ENCODE assay signal across 33 mouse cellular contexts in the genomic region with DNA sequence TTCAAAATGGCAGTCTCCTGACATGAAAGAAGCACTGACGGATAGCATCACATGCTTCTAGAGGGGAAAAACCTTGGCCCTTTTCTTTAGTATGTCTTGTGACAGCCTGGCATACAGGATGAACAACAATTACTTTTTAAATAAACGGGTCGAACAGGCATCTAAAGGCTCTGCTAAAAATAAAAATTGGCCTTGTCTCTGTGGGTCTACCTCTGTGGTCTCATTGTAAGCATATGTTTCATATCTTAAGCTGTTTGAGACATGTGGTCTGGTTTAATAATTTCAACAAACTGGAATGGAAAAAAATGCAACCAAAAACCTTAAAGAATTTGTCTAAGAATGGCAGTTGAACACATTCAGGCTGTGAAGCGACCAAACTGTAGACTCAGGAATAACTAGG. TPM values are rescaled to one million over a fixed set of nuclear protein-coding genes. Genes with fewer than 3 reads are reported as not detected.
DNase-seq lines count a peak whose midpoint lies in the region; ATAC-seq and TF ChIP-seq lines count a peak whose summit lies in the region.
"Had no signal": no experiment of that assay in that cellular context is flagged by ENCODE, and none has a peak within 500 bp of the region (broad histone marks: within the 10 kb centered on the region; RNA-seq: fewer than 3 reads in every experiment).

No protein-coding gene starts in this region.

- H3K27me3 ChIP-seq in kidney, postnatal 0 days (ENCODE audit: insufficient read depth, low read length): no peaks in the 10 kb centered on the region
- H3K27me3 ChIP-seq in kidney, embryonic 14.5 days (ENCODE audit: control insufficient read depth, insufficient read depth, low read length): no peaks in the 10 kb centered on the region
- H3K27me3 ChIP-seq in limb, embryonic 14.5 days (ENCODE audit: control insufficient read depth, insufficient read depth, low read length): no peaks in the 10 kb centered on the region
- H3K27me3 ChIP-seq: CH12.LX; embryonic facial prominence, embryonic 12.5 days; heart, embryonic 15.5 days; hindbrain, embryonic 12.5 days; limb, embryonic 13.5 days; liver, embryonic 13.5 days; midbrain, embryonic 13.5 days had no signal

- WGBS in kidney, postnatal 0 days: 58% methylated on average over 4 of the region's 4 CpGs
- WGBS in kidney, embryonic 14.5 days: 79% methylated on average over 4 of the region's 4 CpGs
- WGBS in limb, embryonic 14.5 days: 55% methylated on average over 4 of the region's 4 CpGs

- DNase-seq in kidney, postnatal 0 days (ENCODE audit: low spot score): peak; percentile 46
- DNase-seq in 3T3-L1 (ENCODE audit: low read depth, low spot score) (peak; percentile 51), NIH3T3 (ENCODE audit: low read depth) (peak; percentile 57)
- peak; percentile 41 for DNase-seq in limb, embryonic 14.5 days (ENCODE audit: low spot score)
- DNase-seq in ovary, postnatal 14 days (ENCODE audit: low spot score): no peak
- DNase-seq in urinary bladder, adult 18-20 months (ENCODE audit: low spot score in 2 of 2): no peak
- DNase-seq: adrenal gland, postnatal 10 days; cerebellum, adult 11 months; cerebellum, adult 9-10 months; cerebellum, postnatal 36 days; gastrocnemius, postnatal 14 days; kidney, adult 8-10 months; kidney, postnatal 14 days; layer of hippocampus, adult 9-11 months; liver, embryonic 13.5 days; lung, adult 18-20 months; right cerebral cortex, adult 18-20 months; right cerebral cortex, postnatal 4 days; thymus, adult 2 months; thymus, postnatal 4 days had no signal

- no peak for TF ChIP-seq CTCF in kidney, postnatal 0 days (IDR thresholded peaks at IDR 0.05; ENCODE audit: low read depth)

- no peak overlapping the region for H3K4me2 ChIP-seq in kidney, postnatal 0 days (ENCODE audit: low read length)
- no peak overlapping the region for H3K4me2 ChIP-seq in kidney, embryonic 14.5 days (replicated peaks; ENCODE audit: low read depth, low read length)
- no peak overlapping the region for H3K4me2 ChIP-seq in limb, embryonic 14.5 days (replicated peaks; ENCODE audit: low read depth, low read length, severe bottlenecking)
- H3K4me2 ChIP-seq: embryonic facial prominence, embryonic 12.5 days; heart, embryonic 15.5 days; hindbrain, embryonic 12.5 days; limb, embryonic 13.5 days; liver, embryonic 13.5 days; midbrain, embryonic 13.5 days had no signal

- no peak for ATAC-seq in kidney, postnatal 0 days (replicated peaks; ENCODE audit: low FRiP score, low read depth)
- ATAC-seq in kidney, embryonic 14.5 days (ENCODE audit: low FRiP score, low TSS enrichment): no peak
- ATAC-seq in limb, embryonic 14.5 days (ENCODE audit: low FRiP score, low read depth): no peak
- ATAC-seq: forebrain, embryonic 14.5 days; intestine, embryonic 16.5 days; midbrain, embryonic 13.5 days had no signal

- H3K9me3 ChIP-seq in kidney, postnatal 0 days (replicated peaks; ENCODE audit: low read length): no peaks in the 10 kb centered on the region
- H3K9me3 ChIP-seq in kidney, embryonic 14.5 days (ENCODE audit: control insufficient read depth, low read length): no peaks in the 10 kb centered on the region
- peaks cover 3% of the 10 kb centered on the region; the same call in 1 of the 2 replicates for H3K9me3 ChIP-seq in limb, embryonic 14.5 days (ENCODE audit: control insufficient read depth, low read length)
- H3K9me3 ChIP-seq: embryonic facial prominence, embryonic 12.5 days; heart, embryonic 10.5 days; heart, embryonic 15.5 days; hindbrain, embryonic 12.5 days; liver, embryonic 13.5 days; midbrain, embryonic 13.5 days had no signal

- no peak overlapping the region for H3K4me3 ChIP-seq in kidney, postnatal 0 days (replicated peaks; ENCODE audit: low read depth, low read length)
- H3K4me3 ChIP-seq in kidney, embryonic 14.5 days (ENCODE audit: low read length): no peak overlapping the region
- H3K4me3 ChIP-seq in limb, embryonic 14.5 days (replicated peaks; ENCODE audit: low read length): no peak overlapping the region
- H3K4me3 ChIP-seq: embryonic facial prominence, embryonic 12.5 days; heart, embryonic 10.5 days; heart, embryonic 15.5 days; hindbrain, embryonic 12.5 days; limb, embryonic 13.5 days; liver, embryonic 13.5 days; midbrain, embryonic 13.5 days had no signal

- no peaks in the 10 kb centered on the region for H3K4me1 ChIP-seq in kidney, postnatal 0 days (replicated peaks; ENCODE audit: insufficient read depth, low read length)
- H3K4me1 ChIP-seq in kidney, embryonic 14.5 days (ENCODE audit: control insufficient read depth, insufficient read depth, low read length): no peaks in the 10 kb centered on the region
- H3K4me1 ChIP-seq in limb, embryonic 14.5 days (ENCODE audit: control insufficient read depth, insufficient read depth, low read length): peaks cover 1% of the 10 kb centered on the region; the same call in 1 of the 2 replicates
- H3K4me1 ChIP-seq: embryonic facial prominence, embryonic 12.5 days; heart, embryonic 10.5 days; heart, embryonic 15.5 days; hindbrain, embryonic 12.5 days; liver, embryonic 13.5 days; midbrain, embryonic 13.5 days had no signal

- H3K36me3 ChIP-seq in kidney, postnatal 0 days (ENCODE audit: insufficient read depth, low read length): no peaks in the 10 kb centered on the region
- no peaks in the 10 kb centered on the region for H3K36me3 ChIP-seq in kidney, embryonic 14.5 days (ENCODE audit: control insufficient read depth, insufficient read depth, low read length)
- no peaks in the 10 kb centered on the region for H3K36me3 ChIP-seq in limb, embryonic 14.5 days (ENCODE audit: control insufficient read depth, insufficient read depth, low read length)
- H3K36me3 ChIP-seq: embryonic facial prominence, embryonic 12.5 days; heart, embryonic 10.5 days; heart, embryonic 15.5 days; hindbrain, embryonic 12.5 days; limb, embryonic 13.5 days; liver, embryonic 13.5 days; midbrain, embryonic 13.5 days had no signal

- no peak overlapping the region for H3K27ac ChIP-seq in kidney, postnatal 0 days
- H3K27ac ChIP-seq in kidney, embryonic 14.5 days (ENCODE audit: low read depth, low read length): no peak overlapping the region
- H3K27ac ChIP-seq in limb, embryonic 14.5 days (replicated peaks; ENCODE audit: low read depth, low read length): no peak overlapping the region
- H3K27ac ChIP-seq: embryonic facial prominence, embryonic 12.5 days; heart, embryonic 10.5 days; heart, embryonic 15.5 days; hindbrain, embryonic 12.5 days; limb, embryonic 13.5 days; liver, embryonic 13.5 days; macrophage; midbrain, embryonic 13.5 days; stomach, postnatal 0 days had no signal

- no peak overlapping the region for H3K9ac ChIP-seq in kidney, postnatal 0 days (ENCODE audit: low read depth, low read length)
- no peak overlapping the region for H3K9ac ChIP-seq in kidney, embryonic 14.5 days (ENCODE audit: low read depth, low read length)
- H3K9ac ChIP-seq in limb, embryonic 14.5 days (ENCODE audit: low read depth, low read length, severe bottlenecking): no peak overlapping the region
- H3K9ac ChIP-seq: embryonic facial prominence, embryonic 12.5 days; heart, embryonic 15.5 days; hindbrain, embryonic 12.5 days; limb, embryonic 13.5 days; liver, embryonic 13.5 days; midbrain, embryonic 13.5 days had no signal

- TF ChIP-seq POLR2A in limb, embryonic 14.5 days (IDR thresholded peaks at IDR 0.05; ENCODE audit: borderline replicate concordance, extremely low read depth, insufficient read depth, insufficient read length): no peak

RNA-seq across cellular contexts. Expression of a gene that starts 27.4 kb away (rescaled TPM):
- polyA plus RNA-seq in kidney, postnatal 0 days (2015; fragmentation: Nextera tagmentation; extraction: Ambion mirVana): 0.61 and 0.83 TPM in 2 replicates
- 0.31 TPM in 1 of 2 replicates, not detected in the other for polyA plus RNA-seq in kidney, embryonic 14.5 days (2014; fragmentation: Nextera tagmentation; extraction: Ambion mirVana)
- 1.1 TPM in 2 replicates for polyA plus RNA-seq in limb, embryonic 14.5 days (2012; rRNA removed)
- 1.9 and 2.1 TPM in 2 replicates for polyA plus RNA-seq in limb, embryonic 14.5 days (2014; fragmentation: Nextera tagmentation; extraction: Ambion mirVana)
- polyA plus RNA-seq: embryonic facial prominence, embryonic 12.5 days; forebrain, embryonic 14.5 days; hindbrain, embryonic 12.5 days; midbrain, embryonic 13.5 days; neural tube, embryonic 11.5 days had no signal

Comparison
In these comparisons a context has a peak if more than half of its experiments do, and no peak if none do; other contexts are left out.
1. DNase-seq: peak in kidney, postnatal 0 days (single experiment), 3T3-L1 (single experiment), NIH3T3 (single experiment) and limb, embryonic 14.5 days (single experiment); none in ovary, postnatal 14 days (single experiment) and urinary bladder, adult 18-20 months (0 of 2).